Mouse (Mus musculus): ENCODE data around the gene Rbms1.

DNA sequence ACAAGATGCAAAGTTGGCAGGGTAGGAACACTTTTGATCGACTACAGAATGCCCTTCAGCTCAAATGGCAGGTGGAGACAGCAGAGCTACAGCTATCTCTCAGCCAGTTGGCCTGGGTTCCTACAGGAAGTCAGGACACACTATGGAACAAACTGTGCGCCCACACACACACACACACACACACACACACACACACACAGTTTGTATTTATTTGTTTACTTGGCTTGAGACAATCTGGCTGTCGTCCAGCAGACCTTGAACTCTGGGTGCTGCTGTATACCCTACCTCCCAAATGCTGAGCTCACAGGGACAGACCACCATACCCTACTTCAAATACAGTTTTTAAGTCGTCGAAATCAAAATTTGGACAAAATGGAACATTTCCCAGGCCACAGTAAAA is 125.4 kb downstream of the Rbms1 start:
- no peak for TF ChIP-seq POLR2A (IDR thresholded peaks at IDR 0.05; ENCODE audit: low read depth, low read length)
- no peak for TF ChIP-seq CTCF (IDR thresholded peaks at IDR 0.05; ENCODE audit: extremely low read depth, insufficient read depth, insufficient read length, insufficient replicate concordance)
